Mouse (Mus musculus) heart, postnatal 14 days (tissue): ENCODE measurements around the gene Sh3bgrl2. TPM values are rescaled to one million over a fixed set of nuclear protein-coding genes. Genes with fewer than 3 reads are reported as not detected.
"Not testable (repeated sequence)": the region's sequence is repeated elsewhere in the genome, so short reads cannot be mapped to it uniquely, and the experiment has no call there.

Source experiments
- DNase-seq, 2 experiments: peaks; one replicate each; pipeline ENCODE4 v3.0.0; 2021 to 2022
- intact Hi-C: fragments of 180-260 bp; cut with DNase I; formaldehyde crosslinking; loops from one replicate; pipeline ENCODE4 v1.15.1; 2025
- long read RNA-seq, 2 experiments: library from polyadenylated mRNA; stranded (forward); transcript quantifications; one replicate each; pipeline ENCODE4 v2.0.0; 2021
- total RNA-seq, 2 experiments: library from RNA; stranded (reverse); gene quantifications; 2 replicates each; pipeline ENCODE4 v1.2.3; 2021

Gene Sh3bgrl2
- 1 to 10 TPM; 7.2 TPM for total RNA-seq
- long read RNA-seq, experiment 1, full-length matches to known transcripts: 3 of 3 reads
- long read RNA-seq, experiment 1, partial matches to known transcripts: 0 of 3 reads
- long read RNA-seq, experiment 1, other reads (novel, unspliced or antisense): 0 of 3 reads
- long read RNA-seq, experiment 2, full-length matches to known transcripts: 4 of 5 reads
- long read RNA-seq, experiment 2, partial matches to known transcripts: 0 of 5 reads
- long read RNA-seq, experiment 2, other reads (novel, unspliced or antisense): 1 of 5 reads

GRCm38 (mm10) chr9:83547830-83548689 is at the start of gene Sh3bgrl2:
TSS of gene Sh3bgrl2 (plus strand) at chr9:83548327.
- intact Hi-C loops: no loop called here
- DNase-seq: peak; percentile 85 to 86

- intact Hi-C loops, DNase-seq: not testable (repeated sequence)
Observed at GRCm38 (mm10) chr9:83519081-83519480, 29.0 kb upstream of the Sh3bgrl2 start.

- DNase-seq: no peak
- intact Hi-C loops: no loop called here
Observed at GRCm38 (mm10) chr9:83519510-83520155, 28.5 kb upstream of the Sh3bgrl2 start.

- no peak for DNase-seq
- intact Hi-C loops: no loop called here
Observed at GRCm38 (mm10) chr9:83527341-83528060, 20.6 kb upstream of the Sh3bgrl2 start.

- intact Hi-C loops: no loop called here
- DNase-seq: no peak
Observed at GRCm38 (mm10) chr9:83533044-83533769, 14.9 kb upstream of the Sh3bgrl2 start.

GRCm38 (mm10) chr9:83536959-83537358 is 11.2 kb upstream of the Sh3bgrl2 start:
- DNase-seq: no peak
- intact Hi-C loops: loop anchor here (5.0 kb wide), 1 partner anchor 35 kb away; no protein-coding TSS in a partner anchor

- DNase-seq: no peak
- intact Hi-C loops: loop anchor here (5.0 kb wide), 1 partner anchor 35 kb away; no protein-coding TSS in a partner anchor
Observed at GRCm38 (mm10) chr9:83537510-83537909, 10.6 kb upstream of the Sh3bgrl2 start.

GRCm38 (mm10) chr9:83537921-83538536 is 10.1 kb upstream of the Sh3bgrl2 start:
- intact Hi-C loops: loop anchor here (5.0 kb wide), 1 partner anchor 34 kb away; no protein-coding TSS in a partner anchor
- DNase-seq: no peak

- intact Hi-C loops: loop anchor here (5.0 kb wide), 1 partner anchor 32 kb away; no protein-coding TSS in a partner anchor
- DNase-seq: no peak
Observed at GRCm38 (mm10) chr9:83539809-83540491, 8.2 kb upstream of the Sh3bgrl2 start.

- DNase-seq: no peak
- intact Hi-C loops: no loop called here
Observed at GRCm38 (mm10) chr9:83540492-83540857, 7.7 kb upstream of the Sh3bgrl2 start.

GRCm38 (mm10) chr9:83540975-83541374 is 7.2 kb upstream of the Sh3bgrl2 start:
- DNase-seq: no peak
- intact Hi-C loops: no loop called here

GRCm38 (mm10) chr9:83545240-83545639 is 2.9 kb upstream of the Sh3bgrl2 start:
- intact Hi-C loops: no loop called here

GRCm38 (mm10) chr9:83546316-83546715 is 1.8 kb upstream of the Sh3bgrl2 start:
- intact Hi-C loops: no loop called here
- no peak for DNase-seq

More at GRCm38 (mm10) chr9:83545240-83545639, 2.9 kb upstream of the Sh3bgrl2 start:
- DNase-seq: no peak

GRCm38 (mm10) chr9:83547229-83547628 is 898 bp upstream of the Sh3bgrl2 start:
- intact Hi-C loops: no loop called here
- no peak for DNase-seq

- intact Hi-C loops: no loop called here
- no peak for DNase-seq
Observed at GRCm38 (mm10) chr9:83549866-83550265, 1.7 kb downstream of the Sh3bgrl2 start.

- no peak for DNase-seq
- intact Hi-C loops: no loop called here
Observed at GRCm38 (mm10) chr9:83551116-83551515, 3.0 kb downstream of the Sh3bgrl2 start.

- intact Hi-C loops: no loop called here
- DNase-seq: no peak
Observed at GRCm38 (mm10) chr9:83551632-83552031, 3.5 kb downstream of the Sh3bgrl2 start.

GRCm38 (mm10) chr9:83555580-83555979 is 7.5 kb downstream of the Sh3bgrl2 start:
- intact Hi-C loops: no loop called here
- DNase-seq: no peak

- no peak for DNase-seq
- intact Hi-C loops: no loop called here
Observed at GRCm38 (mm10) chr9:83556236-83556635, 8.1 kb downstream of the Sh3bgrl2 start.
